Mouse (Mus musculus): ENCODE results near the gene Rnf8.

Gene Rnf8

GRCm38 (mm10) chr17:29682261-29682660, 67.7 kb downstream of the Rnf8 start:
- no peak for DNase-seq

- no peak for DNase-seq
Measured at GRCm38 (mm10) chr17:29683127-29683526, 68.5 kb downstream of the Rnf8 start.

GRCm38 (mm10) chr17:29684275-29684674, 69.7 kb downstream of the Rnf8 start:
- no peak for DNase-seq

GRCm38 (mm10) chr17:29686771-29687170, 72.2 kb downstream of the Rnf8 start:
- no peak for DNase-seq

- DNase-seq, result no peak
Measured at GRCm38 (mm10) chr17:29687373-29687772, 72.8 kb downstream of the Rnf8 start.

GRCm38 (mm10) chr17:29688610-29689009, 74.0 kb downstream of the Rnf8 start:
- no peak for DNase-seq

GRCm38 (mm10) chr17:29690257-29690656, 75.7 kb downstream of the Rnf8 start:
- DNase-seq, result no peak

GRCm38 (mm10) chr17:29692827-29693226, 78.2 kb downstream of the Rnf8 start:
- no peak for DNase-seq

GRCm38 (mm10) chr17:29693571-29693970, 79.0 kb downstream of the Rnf8 start:
- DNase-seq, result no peak

GRCm38 (mm10) chr17:29694516-29694915, 79.9 kb downstream of the Rnf8 start:
- no peak for DNase-seq
